Mouse (Mus musculus): ENCODE results near the gene Mtcl1. TPM values are rescaled to one million over a fixed set of nuclear protein-coding genes. Genes with fewer than 3 reads are reported as not detected.
A peak's percentile ranks its signal among the peaks of the same experiment; 100 is the strongest.

Gene Mtcl1
- total and polyA plus RNA-seq, 2 experiments from 2014 or later: 10.8 to 25.2 TPM

DNA sequence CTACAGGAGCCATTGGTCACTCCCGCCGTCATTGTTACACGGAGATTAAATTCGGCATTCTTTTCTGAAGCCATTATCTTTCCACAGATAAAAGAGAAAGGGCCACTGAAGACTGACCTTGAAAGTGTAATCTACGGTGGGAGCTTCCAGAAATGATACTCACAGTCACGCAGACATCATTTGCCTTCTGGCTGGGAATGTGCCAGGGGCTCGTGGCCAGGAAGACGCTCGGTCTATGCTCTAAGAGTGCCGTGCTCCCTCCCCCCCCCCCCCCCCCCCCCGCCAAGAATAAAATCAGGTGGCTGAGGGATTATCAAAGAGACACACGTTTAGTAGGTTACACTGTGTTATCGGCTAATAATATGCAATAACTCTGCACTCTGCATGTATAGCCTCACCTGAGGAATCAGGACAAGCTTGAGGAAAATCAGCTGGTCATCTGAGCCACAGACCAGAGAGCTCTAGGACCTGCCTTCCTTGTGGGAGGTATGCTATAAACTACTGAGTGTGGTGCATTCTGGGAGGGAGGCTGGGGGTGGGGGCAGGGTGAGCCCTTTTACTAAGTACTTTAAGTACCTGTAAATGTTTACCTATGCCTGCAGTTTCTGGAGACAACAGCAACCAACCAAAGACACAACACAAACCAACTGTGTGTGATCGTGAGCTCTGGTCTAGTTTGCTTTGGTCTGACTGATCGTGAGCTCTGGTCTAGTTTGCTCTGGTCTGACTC, 87.1 kb downstream of the Mtcl1 start:
- ATAC-seq (ENCODE audit: low FRiP score): no peak
- 59% methylated on average over 15 of the region's 15 CpGs for WGBS

DNA sequence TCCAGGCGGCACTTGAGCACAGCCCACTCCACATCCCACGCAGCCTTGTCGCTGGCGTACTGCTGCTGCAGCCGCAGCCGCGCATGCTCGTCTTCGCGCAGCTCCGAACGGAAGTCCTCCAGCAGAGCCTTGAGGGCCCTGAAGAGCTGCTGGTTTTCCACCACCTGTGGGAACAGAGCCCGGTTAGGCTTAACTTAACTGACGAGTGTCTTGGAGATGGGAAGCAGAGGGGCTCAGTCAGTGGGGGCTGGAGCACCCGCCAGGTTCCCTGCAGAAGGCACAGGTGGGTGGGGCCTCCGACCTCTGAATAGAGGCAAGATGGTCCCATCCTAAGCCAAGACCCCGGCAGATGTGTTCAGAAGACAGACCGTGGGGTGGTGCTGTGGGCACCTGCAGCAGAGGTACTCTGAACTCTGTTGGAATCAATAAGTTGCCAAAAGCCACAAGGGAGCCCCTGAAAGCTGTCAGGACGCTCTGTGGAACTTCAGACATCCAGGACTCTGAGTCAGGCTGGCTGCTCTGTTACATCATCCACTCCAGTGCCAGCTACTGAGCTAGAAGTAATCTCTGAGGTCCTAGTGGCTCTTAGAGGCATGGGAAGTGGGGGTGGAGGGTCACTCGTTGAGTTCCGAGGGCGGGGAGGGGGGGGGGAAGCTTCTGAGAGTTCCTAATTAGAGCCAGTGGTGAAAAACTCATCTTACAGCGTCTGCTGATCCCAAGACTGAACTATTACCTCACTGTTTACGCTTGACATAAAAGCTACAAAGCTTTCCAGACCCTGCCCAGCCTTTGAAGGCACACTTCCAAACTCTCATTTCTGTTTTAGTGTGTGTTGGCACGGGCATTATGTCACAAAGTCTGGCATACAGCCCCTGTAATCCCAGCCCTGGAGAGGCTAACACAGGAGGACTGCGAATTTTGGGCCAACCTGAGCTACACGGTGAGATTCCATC, 91.2 kb downstream of the Mtcl1 start:
- no peak overlapping the region for H3K27ac ChIP-seq (ENCODE audit: low read depth, low read length)
- H3K9me3 ChIP-seq (ENCODE audit: low read length): no peaks in the 10 kb centered on the region
- no peak overlapping the region for H3K4me3 ChIP-seq (ENCODE audit: low read depth, low read length)
- H3K4me2 ChIP-seq (ENCODE audit: low read depth, low read length, poor library complexity, severe bottlenecking): no peak overlapping the region
- no peak overlapping the region for H3K9ac ChIP-seq (replicated peaks; ENCODE audit: low read length, poor library complexity, severe bottlenecking)
- TF ChIP-seq CTCF (IDR thresholded peaks at IDR 0.05): no peak
- no peaks in the 10 kb centered on the region; the same call in 1 of the 2 replicates for H3K36me3 ChIP-seq (ENCODE audit: insufficient read depth, low read length)
- ATAC-seq (ENCODE audit: low FRiP score) (no peak), DNase-seq (ENCODE audit: low spot score) (no peak)
- H3K27me3 ChIP-seq (ENCODE audit: insufficient read depth, low read length): no peaks in the 10 kb centered on the region
- no peaks in the 10 kb centered on the region for H3K4me1 ChIP-seq (ENCODE audit: insufficient read depth, low read length)
- 86% methylated on average over 27 of the region's 27 CpGs for WGBS

More for the DNA sequence above, 87.1 kb downstream of the Mtcl1 start:
- no peak overlapping the region for H3K4me2 ChIP-seq (ENCODE audit: low read depth, low read length, poor library complexity, severe bottlenecking)
- H3K4me3 ChIP-seq (ENCODE audit: low read depth, low read length): no peak overlapping the region
- TF ChIP-seq CTCF (IDR thresholded peaks at IDR 0.05): no peak
- H3K36me3 ChIP-seq (ENCODE audit: insufficient read depth, low read length): peaks cover 5% of the 10 kb centered on the region; the same call in 1 of the 2 replicates
- H3K9ac ChIP-seq (replicated peaks; ENCODE audit: low read length, poor library complexity, severe bottlenecking): no peak overlapping the region
- H3K27me3 ChIP-seq (ENCODE audit: insufficient read depth, low read length): no peaks in the 10 kb centered on the region
- no peak for DNase-seq (ENCODE audit: low spot score)
- H3K4me1 ChIP-seq (ENCODE audit: insufficient read depth, low read length): no peaks in the 10 kb centered on the region
- no peak overlapping the region for H3K27ac ChIP-seq (ENCODE audit: low read depth, low read length)
- no peaks in the 10 kb centered on the region for H3K9me3 ChIP-seq (ENCODE audit: low read length)

DNA sequence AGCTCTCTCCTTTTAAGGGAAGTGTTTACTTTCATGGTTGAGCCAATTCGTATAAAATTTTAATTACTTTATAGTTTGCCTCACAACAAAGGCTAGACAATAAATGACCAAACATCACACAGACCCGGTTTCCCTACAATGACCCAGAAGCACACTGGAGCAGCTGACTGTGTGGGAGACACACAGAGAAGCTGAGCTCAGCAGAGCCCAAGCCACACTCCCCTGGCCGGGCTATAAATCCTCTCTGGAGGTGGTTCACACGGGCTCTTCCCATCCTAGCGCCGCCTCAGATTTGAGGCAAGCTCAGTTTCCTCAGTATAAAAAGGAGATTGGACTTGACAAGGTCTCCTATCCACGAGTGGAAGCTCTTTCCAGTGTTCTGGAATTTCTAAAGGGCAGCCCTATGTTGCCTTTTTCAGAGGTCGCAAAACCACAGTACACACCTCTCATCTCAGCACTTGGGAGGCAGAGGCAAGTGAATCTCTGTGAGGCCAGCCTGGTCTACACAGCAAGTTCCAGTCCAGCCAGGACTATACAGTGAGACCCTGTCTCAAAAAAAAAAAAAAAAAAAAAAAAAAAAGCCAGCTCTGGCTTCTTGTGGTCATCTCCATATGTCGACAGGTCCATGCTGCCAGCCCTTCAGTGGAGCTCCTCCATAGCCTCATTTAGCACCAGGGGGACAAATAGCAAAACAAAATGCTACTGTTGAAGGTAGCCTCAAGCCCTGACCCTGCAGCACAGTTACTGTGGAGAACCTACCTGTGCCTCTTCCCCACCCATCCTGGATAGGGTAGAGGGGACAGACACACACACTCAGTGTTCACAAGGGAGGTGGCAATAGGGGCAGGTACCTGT, 92.2 kb downstream of the Mtcl1 start:
- Histone ChIP-seq H3K4me2 (ENCODE audit: low read depth, low read length, poor library complexity, severe bottlenecking) (no peak overlapping the region), H3K36me3 (ENCODE audit: insufficient read depth, low read length) (no peaks in the 10 kb centered on the region; the same call in 1 of the 2 replicates), H3K4me3 (ENCODE audit: low read depth, low read length) (no peak overlapping the region), H3K9ac (replicated peaks; ENCODE audit: low read length, poor library complexity, severe bottlenecking) (no peak overlapping the region), H3K27ac (ENCODE audit: low read depth, low read length) (no peak overlapping the region), H3K9me3 (ENCODE audit: low read length) (no peaks in the 10 kb centered on the region), H3K4me1 (ENCODE audit: insufficient read depth, low read length) (no peaks in the 10 kb centered on the region), H3K27me3 (ENCODE audit: insufficient read depth, low read length) (no peaks in the 10 kb centered on the region)
- DNase-seq (ENCODE audit: low spot score) (no peak), ATAC-seq (ENCODE audit: low FRiP score) (no peak)
- no peak for TF ChIP-seq CTCF (IDR thresholded peaks at IDR 0.05)
- WGBS: 89% methylated on average over 9 of the region's 9 CpGs

DNA sequence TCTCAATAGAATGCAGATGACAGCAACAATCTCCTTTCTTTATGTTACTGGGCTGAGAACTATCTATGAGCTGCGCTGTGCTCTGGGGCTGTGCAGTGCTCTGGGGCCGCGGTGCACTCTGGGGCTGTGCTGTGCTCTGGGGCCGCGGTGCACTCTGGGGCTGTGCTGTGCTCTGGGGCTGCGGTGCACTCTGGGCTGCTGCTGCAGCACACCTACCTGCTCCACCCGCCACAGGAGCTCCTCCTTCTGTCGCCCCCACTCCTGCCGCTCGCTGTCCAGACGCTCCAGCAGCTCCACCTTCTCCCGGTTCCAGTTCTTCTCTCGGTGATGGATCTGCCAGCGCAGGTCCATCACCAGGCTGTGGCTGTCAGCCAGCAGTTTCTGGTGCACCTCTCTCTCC, 95.6 kb downstream of the Mtcl1 start:
- 96% methylated on average over 13 of the region's 14 CpGs for WGBS
- Histone ChIP-seq H3K4me3 (ENCODE audit: low read depth, low read length) (no peak overlapping the region), H3K27ac (ENCODE audit: low read depth, low read length) (no peak overlapping the region)

DNA sequence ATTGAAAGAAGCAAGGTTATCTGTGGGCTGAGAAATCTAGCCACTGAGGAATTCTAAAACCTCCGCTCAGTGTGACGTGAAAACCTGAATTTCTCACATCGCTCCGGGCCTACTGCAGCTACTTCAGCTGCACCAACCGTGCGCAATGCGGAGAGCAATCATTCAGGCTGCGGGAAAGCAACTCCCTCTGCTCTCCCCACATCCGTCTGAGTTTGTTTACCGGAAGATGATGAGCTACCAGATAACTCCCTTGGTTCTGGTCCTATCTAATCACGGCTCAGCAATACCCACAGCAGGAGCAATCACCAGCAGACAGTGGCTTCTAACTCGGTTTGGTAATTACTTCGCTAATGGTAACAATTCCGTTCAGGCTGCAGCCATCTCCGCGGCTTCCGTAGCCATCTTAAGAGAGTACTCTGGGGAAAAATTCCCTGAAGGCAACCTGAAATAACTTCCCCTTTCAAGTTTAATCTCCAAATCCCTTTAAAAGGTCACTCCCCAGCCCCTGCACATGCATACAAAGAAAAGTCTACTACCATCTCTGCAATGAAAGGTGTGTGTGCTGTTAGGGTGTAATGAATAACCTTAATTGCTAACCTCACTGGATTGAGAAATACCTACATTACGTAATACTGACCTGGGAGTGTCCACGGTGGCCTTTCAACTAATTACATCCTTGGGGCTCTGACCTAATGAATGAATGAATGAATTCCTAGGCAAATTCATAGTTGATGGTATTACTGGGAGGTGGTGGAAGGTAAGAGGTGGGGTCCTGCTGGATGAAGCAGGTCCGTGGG, 96.5 kb downstream of the Mtcl1 start:
- no peak for TF ChIP-seq CTCF (IDR thresholded peaks at IDR 0.05)
- H3K27me3 ChIP-seq (ENCODE audit: insufficient read depth, low read length): no peaks in the 10 kb centered on the region
- ATAC-seq (ENCODE audit: low FRiP score): no peak
- 0 out of 2 replicates have a peak overlapping the region, but pooled peaks have one; percentile 15 for H3K4me2 ChIP-seq (ENCODE audit: low read depth, low read length, poor library complexity, severe bottlenecking)
- no peaks in the 10 kb centered on the region for H3K4me1 ChIP-seq (ENCODE audit: insufficient read depth, low read length)
- no peak overlapping the region for H3K4me3 ChIP-seq (ENCODE audit: low read depth, low read length)
- no peak overlapping the region for H3K9ac ChIP-seq (replicated peaks; ENCODE audit: low read length, poor library complexity, severe bottlenecking)
- H3K36me3 ChIP-seq (ENCODE audit: insufficient read depth, low read length): no peaks in the 10 kb centered on the region; the same call in 1 of the 2 replicates
- WGBS: 49% methylated on average over 20 of the region's 20 CpGs
- DNase-seq (ENCODE audit: low spot score): peak; percentile 54
- H3K27ac ChIP-seq (ENCODE audit: low read depth, low read length): no peak overlapping the region
- H3K9me3 ChIP-seq (ENCODE audit: low read length): no peaks in the 10 kb centered on the region

More for the DNA sequence above, 95.6 kb downstream of the Mtcl1 start:
- Histone ChIP-seq H3K4me1 (ENCODE audit: insufficient read depth, low read length) (no peaks in the 10 kb centered on the region), H3K4me2 (ENCODE audit: low read depth, low read length, poor library complexity, severe bottlenecking) (no peak overlapping the region), H3K27me3 (ENCODE audit: insufficient read depth, low read length) (no peaks in the 10 kb centered on the region), H3K9me3 (ENCODE audit: low read length) (no peaks in the 10 kb centered on the region), H3K9ac (replicated peaks; ENCODE audit: low read length, poor library complexity, severe bottlenecking) (no peak overlapping the region), H3K36me3 (ENCODE audit: insufficient read depth, low read length) (no peaks in the 10 kb centered on the region; the same call in 1 of the 2 replicates)
- DNase-seq (ENCODE audit: low spot score): no peak
- ATAC-seq (ENCODE audit: low FRiP score): no peak
- no peak for TF ChIP-seq CTCF (IDR thresholded peaks at IDR 0.05)
